In genomic region chr14:75365301-75366035, GRCm38 (mm10) we compare ENCODE assay signal across 28 mouse cellular contexts.
DNase-seq lines count a peak whose midpoint lies in the region; ATAC-seq lines count a peak whose summit lies in the region.
"Had no signal": no experiment of that assay in that cellular context is flagged by ENCODE, and none has a peak within 500 bp of the region (broad histone marks: within the 10 kb centered on the region; RNA-seq: fewer than 3 reads in every experiment).

No protein-coding gene starts in this region.

- ATAC-seq in forebrain, embryonic 14.5 days = peak; percentile 52; the same call in 1 of the 2 replicates
- no peak for ATAC-seq in forebrain, embryonic 12.5 days (ENCODE audit: low FRiP score)
- ATAC-seq in forebrain, embryonic 16.5 days = peak; percentile 77
- ATAC-seq: hindbrain, embryonic 16.5 days; intestine, embryonic 15.5 days; Patski had no signal

- no peak overlapping the region for H3K4me3 ChIP-seq in forebrain, embryonic 14.5 days (ENCODE audit: low read depth, low read length)
- H3K4me3 ChIP-seq in forebrain, embryonic 12.5 days (replicated peaks) = no peak overlapping the region
- no peak overlapping the region for H3K4me3 ChIP-seq in heart, embryonic 10.5 days
- no peak overlapping the region for H3K4me3 ChIP-seq in forebrain, embryonic 16.5 days (replicated peaks; ENCODE audit: low read length)
- H3K4me3 ChIP-seq in hindbrain, embryonic 10.5 days = no peak overlapping the region
- H3K4me3 ChIP-seq: embryonic facial prominence, embryonic 12.5 days; embryonic facial prominence, embryonic 15.5 days; heart, embryonic 12.5 days; heart, embryonic 15.5 days; hindbrain, embryonic 13.5 days; intestine, embryonic 15.5 days had no signal

- H3K36me3 ChIP-seq in forebrain, embryonic 14.5 days (ENCODE audit: control insufficient read depth, insufficient read depth, low read length) = no peaks in the 10 kb centered on the region
- H3K36me3 ChIP-seq in forebrain, embryonic 12.5 days (replicated peaks) = no peaks in the 10 kb centered on the region
- H3K36me3 ChIP-seq in heart, embryonic 10.5 days = no peaks in the 10 kb centered on the region
- H3K36me3 ChIP-seq in forebrain, embryonic 16.5 days (ENCODE audit: control insufficient read depth, insufficient read depth) = no peaks in the 10 kb centered on the region
- H3K36me3 ChIP-seq in hindbrain, embryonic 10.5 days = no peaks in the 10 kb centered on the region
- H3K36me3 ChIP-seq: embryonic facial prominence, embryonic 12.5 days; embryonic facial prominence, embryonic 15.5 days; heart, embryonic 12.5 days; heart, embryonic 15.5 days; hindbrain, embryonic 13.5 days; intestine, embryonic 15.5 days had no signal

- no peak overlapping the region for H3K9ac ChIP-seq in forebrain, embryonic 14.5 days (ENCODE audit: low read length)
- no peak overlapping the region for H3K9ac ChIP-seq in forebrain, embryonic 12.5 days
- no peak overlapping the region for H3K9ac ChIP-seq in forebrain, embryonic 16.5 days (replicated peaks; ENCODE audit: low read depth, low read length)
- H3K9ac ChIP-seq: embryonic facial prominence, embryonic 12.5 days; embryonic facial prominence, embryonic 15.5 days; heart, embryonic 12.5 days; heart, embryonic 15.5 days; hindbrain, embryonic 13.5 days; intestine, embryonic 15.5 days had no signal

- H3K9me3 ChIP-seq in forebrain, embryonic 14.5 days (replicated peaks; ENCODE audit: control insufficient read depth, low read length) = no peaks in the 10 kb centered on the region
- H3K9me3 ChIP-seq in forebrain, embryonic 12.5 days = no peaks in the 10 kb centered on the region
- H3K9me3 ChIP-seq in heart, embryonic 10.5 days = no peaks in the 10 kb centered on the region
- H3K9me3 ChIP-seq in forebrain, embryonic 16.5 days (ENCODE audit: control insufficient read depth, low read length) = no peaks in the 10 kb centered on the region
- no peaks in the 10 kb centered on the region for H3K9me3 ChIP-seq in hindbrain, embryonic 10.5 days
- H3K9me3 ChIP-seq: embryonic facial prominence, embryonic 12.5 days; embryonic facial prominence, embryonic 15.5 days; G1E; heart, embryonic 12.5 days; heart, embryonic 15.5 days; hindbrain, embryonic 13.5 days; intestine, embryonic 15.5 days had no signal

- H3K4me2 ChIP-seq in forebrain, embryonic 14.5 days (ENCODE audit: low read length) = no peak overlapping the region
- no peak overlapping the region for H3K4me2 ChIP-seq in forebrain, embryonic 12.5 days
- H3K4me2 ChIP-seq in forebrain, embryonic 16.5 days (ENCODE audit: low read length) = no peak overlapping the region
- H3K4me2 ChIP-seq: embryonic facial prominence, embryonic 12.5 days; embryonic facial prominence, embryonic 15.5 days; heart, embryonic 12.5 days; heart, embryonic 15.5 days; hindbrain, embryonic 13.5 days; intestine, embryonic 15.5 days had no signal

- no peak overlapping the region for H3K27ac ChIP-seq in forebrain, embryonic 14.5 days (ENCODE audit: low read depth, low read length)
- no peak overlapping the region for H3K27ac ChIP-seq in forebrain, embryonic 12.5 days
- H3K27ac ChIP-seq in heart, embryonic 10.5 days = no peak overlapping the region
- H3K27ac ChIP-seq in forebrain, embryonic 16.5 days (ENCODE audit: low read length) = no peak overlapping the region
- H3K27ac ChIP-seq in hindbrain, embryonic 10.5 days = no peak overlapping the region
- H3K27ac ChIP-seq: embryonic facial prominence, embryonic 12.5 days; embryonic facial prominence, embryonic 15.5 days; heart, embryonic 15.5 days; hindbrain, embryonic 13.5 days; intestine, embryonic 15.5 days had no signal

- peak; percentile 66 for DNase-seq in forebrain, embryonic 14.5 days (ENCODE audit: low spot score)
- DNase-seq in heart, embryonic 10.5 days (ENCODE audit: low spot score) = peak; percentile 58
- no peak for DNase-seq in heart, postnatal 10 days
- no peak for DNase-seq in hindbrain, embryonic 10.5 days (ENCODE audit: low spot score)
- DNase-seq: adrenal gland, postnatal 10 days; adrenal gland, postnatal 36 days; B cell, adult 2 months; cerebellum, adult 11 months; cerebellum, adult 2 months; cerebellum, adult 9-11 months; cerebellum, postnatal 25 days; gastrocnemius, postnatal 10 days; gastrocnemius, postnatal 36 days; heart, postnatal 14 days; kidney, adult 11 months; kidney, adult 9 months had no signal

- H3K27me3 ChIP-seq in forebrain, embryonic 14.5 days (replicated peaks; ENCODE audit: control insufficient read depth, insufficient read depth, low read length) = no peaks in the 10 kb centered on the region
- no peaks in the 10 kb centered on the region for H3K27me3 ChIP-seq in forebrain, embryonic 12.5 days
- H3K27me3 ChIP-seq in heart, embryonic 10.5 days (ENCODE audit: insufficient read depth, poor library complexity, severe bottlenecking) = no peaks in the 10 kb centered on the region
- no peaks in the 10 kb centered on the region for H3K27me3 ChIP-seq in forebrain, embryonic 16.5 days (replicated peaks; ENCODE audit: control insufficient read depth, insufficient read depth, low read length)
- H3K27me3 ChIP-seq in hindbrain, embryonic 10.5 days (ENCODE audit: insufficient read depth, poor library complexity, severe bottlenecking) = no peaks in the 10 kb centered on the region
- H3K27me3 ChIP-seq: CH12.LX; embryonic facial prominence, embryonic 12.5 days; embryonic facial prominence, embryonic 15.5 days; hindbrain, embryonic 13.5 days; intestine, embryonic 15.5 days; Patski had no signal

- intact Hi-C loops in heart, postnatal 10 days (cut with DNase I) = no loop called here

- H3K4me1 ChIP-seq in forebrain, embryonic 14.5 days (ENCODE audit: control insufficient read depth, insufficient read depth, low read length) = no peaks in the 10 kb centered on the region; the same call in 1 of the 2 replicates
- no peaks in the 10 kb centered on the region for H3K4me1 ChIP-seq in forebrain, embryonic 12.5 days
- no peaks in the 10 kb centered on the region for H3K4me1 ChIP-seq in heart, embryonic 10.5 days
- peaks cover 13% of the 10 kb centered on the region for H3K4me1 ChIP-seq in forebrain, embryonic 16.5 days (replicated peaks; ENCODE audit: control insufficient read depth, insufficient read depth, low read length)
- peaks cover 12% of the 10 kb centered on the region for H3K4me1 ChIP-seq in hindbrain, embryonic 10.5 days (replicated peaks)
- H3K4me1 ChIP-seq: embryonic facial prominence, embryonic 12.5 days; embryonic facial prominence, embryonic 15.5 days; heart, embryonic 12.5 days; heart, embryonic 15.5 days; intestine, embryonic 15.5 days had no signal

- 84% methylated on average over 9 of the region's 9 CpGs for WGBS in forebrain, embryonic 14.5 days
- 82% methylated on average over 9 of the region's 9 CpGs for WGBS in forebrain, embryonic 12.5 days
- WGBS in heart, embryonic 10.5 days = 75% methylated on average over 9 of the region's 9 CpGs
- 80% methylated on average over 9 of the region's 9 CpGs for whole genome bisulfite sequencing in forebrain, embryonic 16.5 days
- WGBS in hindbrain, embryonic 10.5 days = 85% methylated on average over 9 of the region's 9 CpGs

Comparison
In these comparisons a context has a peak if more than half of its experiments do, and no peak if none do; other contexts are left out.
1. DNase-seq: peak in forebrain, embryonic 14.5 days (single experiment) and heart, embryonic 10.5 days (single experiment); none in heart, postnatal 10 days (0 of 2) and hindbrain, embryonic 10.5 days (single experiment).